Mouse (Mus musculus): ENCODE measurements around the gene Hmga1b. TPM values are rescaled to one million over a fixed set of nuclear protein-coding genes. Genes with fewer than 3 reads are reported as not detected.

Gene Hmga1b
- polyA plus RNA-seq, 1 experiment: 1.9 TPM

- DNase-seq (ENCODE audit: low read depth, low spot score): no peak
- WGBS: 94% methylated on average over 16 of the region's 16 CpGs
Measured at GRCm38 (mm10) chr11:120812068-120812467, 49.5 kb downstream of the Hmga1b start.

Other genes starting within 250 kb of the Hmga1b start
- 0.90 and 1.1 TPM in 2 replicates for gene Gcgr, start 232.1 kb upstream of the Hmga1b start, polyA plus RNA-seq (2012; rRNA removed)
- gene Mcrip1, start 213.1 kb upstream of the Hmga1b start, polyA plus RNA-seq (2012; rRNA removed): 36.6 and 46.6 TPM in 2 replicates
- gene Ppp1r27, start 211.7 kb upstream of the Hmga1b start, polyA plus RNA-seq (2012; rRNA removed): 0.22 TPM in 1 of 2 replicates, not detected in the other
- gene P4hb, start 189.5 kb upstream of the Hmga1b start, polyA plus RNA-seq (2012; rRNA removed): 496 and 716 TPM in 2 replicates
- gene Arhgdia, start 181.2 kb upstream of the Hmga1b start, polyA plus RNA-seq (2012; rRNA removed): 745 and 760 TPM in 2 replicates
- gene Alyref, start 164.4 kb upstream of the Hmga1b start, polyA plus RNA-seq (2012; rRNA removed): 45.9 and 54.0 TPM in 2 replicates
- gene Anapc11, start 164.4 kb upstream of the Hmga1b start, polyA plus RNA-seq (2012; rRNA removed): 84.8 and 85.4 TPM in 2 replicates
- gene Npb, start 154.3 kb upstream of the Hmga1b start, polyA plus RNA-seq (2012; rRNA removed): 0.63 and 1.0 TPM in 2 replicates
- 397 and 622 TPM in 2 replicates for gene Pcyt2, start 144.9 kb upstream of the Hmga1b start, polyA plus RNA-seq (2012; rRNA removed)
- 117 and 124 TPM in 2 replicates for gene Sirt7, start 137.6 kb upstream of the Hmga1b start, polyA plus RNA-seq (2012; rRNA removed)
- gene Mafg, start 129.2 kb upstream of the Hmga1b start, polyA plus RNA-seq (2012; rRNA removed): 28.4 and 30.8 TPM in 2 replicates
- 16.4 and 16.7 TPM in 2 replicates for gene Pycr1, start 119.0 kb upstream of the Hmga1b start, polyA plus RNA-seq (2012; rRNA removed)
- 0.53 and 0.56 TPM in 2 replicates for gene Myadml2, start 114.6 kb upstream of the Hmga1b start, polyA plus RNA-seq (2012; rRNA removed)
- gene Notum, start 101.6 kb upstream of the Hmga1b start, polyA plus RNA-seq (2012; rRNA removed): 0.45 and 0.79 TPM in 2 replicates
- 74.9 and 88.8 TPM in 2 replicates for gene Aspscr1, start 89.8 kb upstream of the Hmga1b start, polyA plus RNA-seq (2012; rRNA removed)
- 94.1 and 101 TPM in 2 replicates for gene Cenpx, start 49.1 kb upstream of the Hmga1b start, polyA plus RNA-seq (2012; rRNA removed)
- gene Lrrc45, start 48.9 kb upstream of the Hmga1b start, polyA plus RNA-seq (2012; rRNA removed): 21.3 and 34.5 TPM in 2 replicates
- 8.5 and 10.1 TPM in 2 replicates for gene Rac3, start 41.3 kb upstream of the Hmga1b start, polyA plus RNA-seq (2012; rRNA removed)
- 63.8 and 66.5 TPM in 2 replicates for gene Dcxr, start 35.5 kb upstream of the Hmga1b start, polyA plus RNA-seq (2012; rRNA removed)
- 4.4 and 6.9 TPM in 2 replicates for gene Cbr2, start 30.7 kb upstream of the Hmga1b start, polyA plus RNA-seq (2012; rRNA removed)
- gene Rfng, start 21.4 kb downstream of the Hmga1b start, polyA plus RNA-seq (2012; rRNA removed): 60.4 and 73.4 TPM in 2 replicates
- gene Gps1, start 21.5 kb downstream of the Hmga1b start, polyA plus RNA-seq (2012; rRNA removed): 124 and 130 TPM in 2 replicates
- gene Dus1l, start 33.6 kb downstream of the Hmga1b start, polyA plus RNA-seq (2012; rRNA removed): 41.7 and 42.1 TPM in 2 replicates
- gene Fasn, start 61.8 kb downstream of the Hmga1b start, polyA plus RNA-seq (2012; rRNA removed): 201 and 272 TPM in 2 replicates
- gene Ccdc57, start 170.1 kb downstream of the Hmga1b start, polyA plus RNA-seq (2012; rRNA removed): 0.90 and 1.1 TPM in 2 replicates
- gene Slc16a3, start 185.7 kb downstream of the Hmga1b start, polyA plus RNA-seq (2012; rRNA removed): 12.8 and 36.6 TPM in 2 replicates
- gene Csnk1d, start 228.5 kb downstream of the Hmga1b start, polyA plus RNA-seq (2012; rRNA removed): 74.9 and 77.2 TPM in 2 replicates

Data from large intestine, adult 2 months (tissue).